Mouse (Mus musculus) CD8-positive naive resting alpha-beta T cell, adult 2 months (primary cell): ENCODE measurements at regions not wholly inside any gene's neighbourhood (a gene's known extent, or its start where the extent isn't known, plus 50 kb on each side); places are given as distances from the start of the nearest gene placed in this dataset.
"Not testable (repeated sequence)": the region's sequence is repeated elsewhere in the genome, so short reads cannot be mapped to it uniquely, and the experiment has no call there.

Experiments used
- DNase-seq, 2 experiments: peaks; one replicate each; pipeline ENCODE4 v3.0.0; 2022; ENCODE audit warnings: low read depth in 2 of 2, low spot score in 2 of 2

GRCm38 (mm10) chr10:117478931-117479280 lies 99.1 kb upstream of the Cpsf6 start:
- DNase-seq = no peak

DNA sequence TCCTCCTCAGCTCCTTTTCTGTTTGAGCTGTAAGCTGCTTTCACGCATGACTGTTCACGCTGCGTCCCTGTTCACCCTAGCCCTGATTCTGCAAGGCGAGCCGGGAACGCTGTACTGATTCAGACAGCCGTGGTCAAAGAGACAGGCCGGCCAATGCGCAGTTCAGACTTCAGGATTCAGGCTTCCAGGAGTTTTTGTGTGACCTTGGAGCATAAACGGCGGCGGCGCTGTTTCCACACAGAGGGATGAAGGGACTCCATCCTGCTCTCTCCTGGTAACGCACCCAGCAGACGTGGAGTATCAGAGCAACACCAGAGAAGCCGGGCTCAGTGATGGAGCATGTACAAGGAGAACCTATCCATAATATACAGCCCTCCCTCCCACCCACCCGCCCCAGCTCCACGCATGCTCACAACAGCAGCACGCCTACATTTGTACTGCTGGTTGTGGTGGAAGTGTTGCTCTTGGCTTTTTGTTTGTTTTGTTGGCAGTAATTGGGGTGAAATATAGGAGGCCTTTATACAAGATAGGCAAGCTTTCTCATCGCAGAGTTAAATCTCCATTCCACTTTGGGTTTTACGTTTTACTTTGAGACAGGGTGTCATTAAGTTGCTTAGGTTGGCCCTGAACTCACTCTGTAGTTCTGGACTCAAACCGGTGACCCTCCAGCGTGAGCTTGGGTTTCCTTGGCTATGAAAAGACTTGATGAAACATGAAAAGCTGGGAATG lies 98.6 kb upstream of the Cpsf6 start:
- DNase-seq = no peak

GRCm38 (mm10) chr10:117477331-117478201 lies 97.8 kb upstream of the Cpsf6 start:
- no peak for DNase-seq

DNA sequence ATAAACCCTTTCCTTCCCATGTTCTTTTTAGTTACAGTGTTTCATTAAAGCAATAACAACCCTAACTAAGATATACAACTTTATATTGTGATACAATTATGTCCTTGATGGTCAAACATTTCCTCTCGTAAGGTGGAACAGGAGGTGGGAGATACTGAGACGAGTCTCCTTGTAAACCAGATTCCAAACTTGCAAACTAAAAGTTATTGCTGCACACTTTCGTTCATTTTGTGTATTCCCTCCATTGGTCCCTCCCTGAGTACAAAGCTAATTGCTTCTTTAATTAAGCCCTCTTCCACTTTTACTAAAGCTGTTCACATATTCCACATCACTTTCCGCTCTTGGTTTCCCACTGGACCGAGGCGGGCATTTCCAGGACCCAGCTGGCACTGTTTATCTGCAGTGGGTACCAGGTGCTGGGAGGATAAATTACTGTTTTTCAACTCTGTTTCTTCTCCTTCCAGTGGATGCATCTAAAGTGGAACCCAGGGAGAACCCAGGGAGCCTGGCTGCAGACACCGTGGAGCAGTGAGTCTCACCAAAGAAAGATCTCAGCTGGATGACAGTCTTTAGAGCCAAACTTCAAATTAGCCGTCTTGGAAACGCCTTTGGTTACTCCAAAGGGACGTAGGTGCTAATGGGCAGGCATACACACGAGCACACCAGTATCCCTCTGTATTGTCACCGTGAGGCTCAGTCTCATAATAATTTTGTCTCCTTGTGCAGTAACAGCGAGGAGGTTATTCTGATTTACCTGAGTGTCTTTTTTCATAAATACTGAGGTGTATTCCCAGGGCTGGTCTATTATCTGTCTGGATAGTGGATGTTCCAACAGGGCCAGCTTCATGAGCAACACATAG lies 95.5 kb upstream of the Cpsf6 start:
- DNase-seq = no peak

DNA sequence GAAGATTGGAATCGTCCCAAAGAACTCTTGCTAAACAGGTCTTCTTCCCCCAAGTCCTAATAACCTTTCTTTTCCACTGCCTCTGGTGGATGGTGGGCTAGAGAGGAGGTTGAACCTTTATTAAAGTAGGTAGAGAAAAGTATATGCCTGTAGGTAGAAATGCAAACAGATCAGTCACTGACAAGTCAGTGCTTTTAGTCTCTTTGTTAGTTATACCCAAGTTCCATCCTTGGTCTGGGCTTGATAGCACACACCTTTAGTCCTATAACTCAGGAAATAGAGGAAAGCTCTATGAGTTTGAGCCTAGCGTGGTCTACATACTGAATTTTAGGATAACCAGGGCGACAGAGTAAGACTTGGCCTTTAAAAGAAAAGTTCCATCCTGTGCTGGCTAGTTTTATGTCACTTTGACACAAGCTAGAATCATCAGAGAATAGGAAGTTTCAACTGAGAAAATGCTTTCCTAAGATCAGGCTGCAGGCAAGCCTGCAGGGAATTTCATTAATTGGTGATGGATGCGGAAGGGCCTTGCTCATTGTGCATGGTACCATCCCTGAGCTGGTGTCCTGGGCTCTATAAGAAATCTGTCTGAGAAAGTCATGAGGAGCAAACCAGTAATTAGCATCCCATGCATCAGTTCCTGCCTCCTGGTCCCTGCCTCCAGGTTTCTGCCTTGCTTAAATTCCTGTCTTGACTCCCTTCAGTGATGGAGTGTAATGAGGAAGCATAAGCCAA lies 94.7 kb upstream of the Cpsf6 start:
- no peak for DNase-seq

- DNase-seq = no peak
Observed at GRCm38 (mm10) chr10:117473471-117473870, 93.7 kb upstream of the Cpsf6 start.

DNA sequence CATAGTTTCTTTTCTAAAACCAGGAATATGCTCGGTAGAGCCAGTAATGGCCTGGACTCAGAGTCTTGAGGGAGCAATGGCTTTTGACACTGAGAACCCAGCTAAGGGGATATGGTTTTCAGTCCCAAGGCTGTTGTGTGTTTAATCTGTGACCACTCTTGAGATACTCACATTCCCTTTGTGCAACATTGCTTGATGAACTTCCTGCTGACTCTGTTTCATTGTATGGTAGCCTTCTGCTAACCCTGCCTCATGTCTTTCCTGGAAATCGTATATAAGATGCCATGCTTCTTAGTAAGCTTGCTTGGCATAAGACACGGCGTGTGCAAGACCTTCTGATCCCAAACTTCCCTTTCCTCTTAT lies 92.7 kb upstream of the Cpsf6 start:
- no peak for DNase-seq

DNA sequence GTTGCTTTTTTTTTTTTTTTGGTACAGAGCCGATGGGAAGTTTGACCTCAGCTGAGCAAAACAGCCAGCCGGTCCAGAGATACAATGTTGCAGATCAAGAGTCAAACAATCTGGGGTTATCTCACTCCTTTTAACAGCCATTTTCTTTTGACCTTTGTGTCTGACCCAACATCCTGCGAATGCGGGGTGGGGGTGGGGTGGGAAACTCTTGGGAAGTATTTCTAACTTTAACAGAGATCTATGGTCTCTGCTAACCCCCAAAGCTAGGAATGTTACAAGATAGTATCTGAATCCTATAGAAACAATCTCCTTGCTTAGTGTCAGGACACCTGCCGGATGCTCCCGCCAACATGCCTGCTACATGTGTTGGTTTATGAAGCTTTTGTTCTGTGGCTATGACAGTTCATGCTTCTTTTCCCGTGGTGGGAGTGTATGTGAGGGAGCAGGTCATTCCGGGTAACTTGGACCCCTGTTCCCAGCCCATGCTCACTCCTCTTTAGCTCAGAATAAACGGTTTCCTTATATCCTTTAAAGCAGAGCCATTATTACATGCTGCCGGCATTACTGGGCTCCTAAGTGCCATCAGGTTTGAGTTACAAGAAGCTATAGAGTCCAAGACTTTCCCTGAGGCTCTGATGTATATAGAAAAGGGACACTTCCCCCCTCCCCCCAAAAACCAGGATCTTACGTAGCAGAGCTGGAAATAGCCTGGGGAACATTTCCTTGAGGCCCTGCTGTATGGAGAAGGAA lies 92.2 kb upstream of the Cpsf6 start:
- no peak for DNase-seq

GRCm38 (mm10) chr10:117471036-117471817 lies 91.4 kb upstream of the Cpsf6 start:
- DNase-seq = no peak

DNA sequence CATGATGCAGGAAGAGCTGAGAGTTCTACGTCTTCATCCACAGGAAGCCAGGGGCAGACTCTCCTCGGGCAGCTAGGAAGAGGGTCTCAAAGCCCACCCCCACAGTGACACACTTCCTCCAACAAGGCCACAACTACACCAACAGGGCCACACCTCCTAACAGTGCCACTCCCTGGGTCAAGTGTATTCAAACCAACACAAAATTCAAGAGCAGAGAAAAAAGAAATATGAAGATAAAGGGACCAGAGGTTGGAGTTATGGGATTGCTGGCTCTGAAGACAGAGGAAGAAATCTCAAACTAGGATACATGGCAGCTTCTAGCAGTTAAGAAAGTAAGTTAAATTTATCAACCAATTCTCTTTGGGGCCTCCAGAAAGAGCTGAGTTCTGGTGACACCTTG lies 90.7 kb upstream of the Cpsf6 start:
- no peak for DNase-seq

- DNase-seq = no peak
Observed at GRCm38 (mm10) chr10:117469573-117470090, 89.8 kb upstream of the Cpsf6 start.

DNA sequence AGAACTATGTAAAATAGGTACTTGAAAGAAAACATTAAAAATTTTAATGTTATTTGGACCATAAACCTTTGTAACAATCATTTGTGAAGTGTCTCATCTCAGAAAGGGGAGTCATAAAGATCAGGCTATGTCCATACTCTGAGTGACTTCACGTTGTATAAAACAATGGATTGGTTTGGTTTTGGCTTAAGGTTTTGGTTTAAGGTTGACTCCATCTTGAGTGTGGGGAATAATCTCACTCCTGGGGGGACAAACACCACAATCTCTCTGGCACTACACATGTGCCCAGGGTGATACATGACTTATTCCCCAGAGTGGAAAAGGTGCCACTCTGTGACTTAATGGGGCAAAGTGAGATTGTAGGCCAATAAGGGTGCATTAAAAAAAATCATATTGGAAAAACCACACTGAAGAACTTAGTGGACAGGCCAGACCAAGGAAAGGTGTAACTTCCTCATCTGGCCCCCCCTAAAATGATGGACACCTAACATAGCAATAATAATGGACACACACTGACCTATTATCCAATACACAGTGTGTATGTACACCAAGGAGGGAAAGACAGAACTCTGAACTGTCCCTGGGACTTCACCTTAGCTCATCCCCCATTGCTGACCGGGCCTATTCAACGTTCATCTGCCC lies 89.2 kb upstream of the Cpsf6 start:
- no peak for DNase-seq

- no peak for DNase-seq
Observed at GRCm38 (mm10) chr10:117468381-117468780, 88.6 kb upstream of the Cpsf6 start.

- no peak for DNase-seq
Observed at GRCm38 (mm10) chr10:117467161-117467560, 87.3 kb upstream of the Cpsf6 start.

DNA sequence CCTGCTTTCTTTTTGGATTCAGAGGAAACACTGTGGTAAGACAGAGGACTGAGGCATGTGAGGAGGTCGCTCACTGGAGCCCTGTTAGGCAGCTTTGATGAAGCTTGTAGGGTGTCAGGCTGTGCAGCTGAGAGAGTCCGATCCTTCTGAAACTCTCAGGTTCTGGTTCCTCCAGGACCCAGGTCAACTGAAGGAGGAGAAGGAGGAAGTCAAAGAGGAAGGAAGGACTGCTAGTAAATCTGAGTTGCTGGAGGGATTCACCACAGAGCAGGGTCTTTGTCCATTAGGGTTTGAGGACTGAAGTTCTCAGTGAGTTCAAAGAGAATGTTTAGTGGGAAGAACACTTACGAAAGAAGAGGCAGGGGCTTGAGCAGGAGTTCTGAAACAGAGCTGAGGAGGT lies 86.6 kb upstream of the Cpsf6 start:
- no peak for DNase-seq

- no peak for DNase-seq
Observed at GRCm38 (mm10) chr10:117465671-117466250, 85.9 kb upstream of the Cpsf6 start.

DNA sequence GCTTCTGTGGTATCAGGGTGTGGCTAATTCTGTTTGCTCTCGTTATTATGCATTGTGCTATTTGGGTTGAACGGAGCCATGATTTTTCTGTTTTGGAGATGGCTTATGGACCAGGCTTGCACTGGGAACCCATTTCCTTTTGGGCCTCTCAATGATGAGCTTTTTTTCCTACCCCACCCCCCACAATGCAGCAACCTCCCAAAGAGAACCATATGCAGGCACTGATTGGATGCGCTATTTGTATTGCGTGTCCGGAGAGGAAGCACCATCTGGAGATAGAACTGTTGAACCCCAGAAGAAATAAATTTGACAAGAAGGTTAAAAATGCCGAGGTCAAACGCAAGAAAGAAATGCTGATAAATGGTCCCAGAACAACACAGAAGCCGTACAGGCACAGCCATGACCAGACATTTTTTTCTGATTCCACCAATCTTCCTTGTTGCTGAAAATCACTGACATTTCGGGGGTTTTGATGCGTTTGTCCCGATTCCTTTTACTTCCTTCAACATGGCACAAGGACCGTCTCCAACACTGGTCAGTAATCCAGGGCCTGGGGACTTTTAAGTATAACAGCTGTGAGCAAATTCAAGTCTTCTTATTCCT lies 85.3 kb upstream of the Cpsf6 start:
- no peak for DNase-seq

DNA sequence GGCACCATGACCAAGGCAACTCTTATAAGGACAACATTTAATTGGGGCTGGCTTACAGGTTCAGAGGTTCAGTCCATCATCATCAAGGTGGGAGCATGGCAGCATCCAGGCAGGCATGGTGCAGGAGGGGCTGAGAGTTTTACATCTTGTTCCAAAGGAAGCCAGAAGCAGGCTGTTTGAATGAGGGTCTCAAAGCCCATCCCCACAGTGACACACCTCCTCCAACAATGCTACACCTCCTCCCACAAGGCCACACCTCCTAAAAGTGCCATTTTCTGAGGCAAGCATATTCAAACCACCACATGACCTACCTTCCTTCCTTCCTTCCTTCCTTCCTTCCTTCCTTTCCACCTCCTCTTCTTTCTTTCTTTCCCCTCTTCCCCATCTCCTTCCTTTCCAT lies 84.5 kb upstream of the Cpsf6 start:
- not testable (repeated sequence) for DNase-seq
